Mouse (Mus musculus): ENCODE data around the gene Gapt. TPM values are rescaled to one million over a fixed set of nuclear protein-coding genes. Genes with fewer than 3 reads are reported as not detected.
A peak's percentile ranks its signal among the peaks of the same experiment; 100 is the strongest.
"Not testable (repeated sequence)": the region's sequence is repeated elsewhere in the genome, so short reads cannot be mapped to it uniquely, and the experiment has no call there.

The Gapt gene
- polyA plus RNA-seq, 1 experiment from 2014 or later = 0.10 TPM

DNA sequence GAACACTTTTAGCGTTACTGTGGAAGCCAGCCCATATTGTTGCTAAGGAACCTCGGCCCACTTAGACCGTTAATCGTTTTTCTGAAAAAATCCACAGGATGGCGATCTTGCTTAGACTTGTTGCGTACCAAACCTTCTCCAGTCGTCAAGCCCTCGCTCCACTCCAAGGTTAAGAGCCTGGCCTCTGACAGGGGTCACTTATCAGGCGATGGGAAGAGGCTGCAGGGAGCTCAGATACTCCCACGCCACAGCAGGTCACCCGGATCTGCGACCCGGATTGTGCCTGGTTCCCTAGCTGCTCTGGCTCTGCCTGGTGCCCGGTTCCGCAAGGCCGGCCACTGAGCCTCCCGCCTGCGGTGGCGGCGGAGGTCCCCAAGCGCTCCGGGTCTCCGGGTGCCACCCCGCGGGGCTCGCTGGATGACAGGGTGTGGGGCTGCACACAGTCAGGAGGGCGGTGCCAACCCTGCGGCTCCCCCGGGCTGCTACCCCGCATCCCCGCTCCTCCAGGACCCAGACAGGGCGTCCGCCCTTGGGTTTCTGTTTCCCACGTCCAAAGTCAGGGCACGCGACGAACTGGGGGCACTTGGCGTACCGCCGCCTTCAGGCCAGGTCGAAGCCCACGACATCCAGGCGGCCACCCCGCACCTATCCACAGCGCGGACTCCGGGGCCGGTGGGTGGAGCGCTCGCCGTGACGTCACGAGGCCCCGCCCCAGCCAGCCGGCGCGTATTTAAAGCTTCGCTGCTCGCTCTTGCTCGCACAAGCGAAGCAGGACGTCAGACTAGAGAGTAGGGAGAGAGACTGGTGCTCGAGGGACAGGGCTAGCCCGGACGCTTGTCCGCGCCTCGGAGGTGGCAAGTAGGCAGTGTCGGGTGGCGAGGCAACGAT lies 37.5 kb upstream of the Gapt start, which contains the start of gene Plk2:
Plk2 (plus strand) TSS at position 756 of the 888 bp plus-strand sequence.
- Histone ChIP-seq H3K4me2 (peak within 1 kb of the TSS; percentile 95), H3K36me3 (peaks cover 28% of the 10 kb centered on the region), H3K9me3 (0 out of 2 replicates have a peak, but pooled peaks cover 5% of the 10 kb centered on the region), H3K9ac (replicated peaks) (peak within 1 kb of the TSS; percentile 89), H3K4me1 (replicated peaks) (peaks cover 18% of the 10 kb centered on the region; the same call in 1 of the 2 replicates), H3K4me3 (replicated peaks) (peak within 1 kb of the TSS; percentile 73), H3K27ac (peak within 1 kb of the TSS; percentile 86), H3K27me3 (no peaks in the 10 kb centered on the region)
- peak; percentile 93 for ATAC-seq (ENCODE audit: insufficient number of reproducible peaks, insufficient read depth, low FRiP score, low TSS enrichment, low read depth)
- 1% methylated on average over 71 of the region's 71 CpGs for WGBS

DNA sequence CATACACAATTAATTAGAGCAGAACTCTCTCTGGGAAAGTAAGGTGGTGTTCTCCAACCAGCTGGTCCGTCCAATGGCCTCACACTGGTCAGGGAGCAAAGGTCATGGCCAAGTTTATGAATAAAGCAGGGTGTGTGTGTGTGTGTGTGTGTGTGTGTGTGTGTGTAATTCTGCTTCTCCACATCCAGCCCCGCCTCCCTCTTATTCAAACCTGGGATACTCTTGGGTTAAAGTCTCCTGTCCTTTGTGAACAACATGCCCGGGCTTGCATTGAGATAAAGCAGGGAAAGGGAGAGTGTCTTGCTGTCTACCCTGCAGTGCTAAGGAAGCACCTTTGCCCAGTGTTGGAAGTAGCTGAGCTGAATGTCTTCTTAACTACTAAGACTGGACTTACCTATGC lies 35.6 kb upstream of the Gapt start:
- no peak for ATAC-seq (ENCODE audit: insufficient number of reproducible peaks, insufficient read depth, low FRiP score, low TSS enrichment, low read depth)
- 47% methylated on average over 3 of the region's 3 CpGs for WGBS
- Histone ChIP-seq H3K9ac (replicated peaks) (no peak overlapping the region), H3K36me3 (peaks cover 9% of the 10 kb centered on the region), H3K27ac (no peak overlapping the region), H3K4me2 (no peak overlapping the region), H3K4me1 (replicated peaks) (peaks cover 13% of the 10 kb centered on the region; the same call in 1 of the 2 replicates), H3K27me3 (no peaks in the 10 kb centered on the region), H3K9me3 (no peaks in the 10 kb centered on the region), H3K4me3 (replicated peaks) (no peak overlapping the region)

DNA sequence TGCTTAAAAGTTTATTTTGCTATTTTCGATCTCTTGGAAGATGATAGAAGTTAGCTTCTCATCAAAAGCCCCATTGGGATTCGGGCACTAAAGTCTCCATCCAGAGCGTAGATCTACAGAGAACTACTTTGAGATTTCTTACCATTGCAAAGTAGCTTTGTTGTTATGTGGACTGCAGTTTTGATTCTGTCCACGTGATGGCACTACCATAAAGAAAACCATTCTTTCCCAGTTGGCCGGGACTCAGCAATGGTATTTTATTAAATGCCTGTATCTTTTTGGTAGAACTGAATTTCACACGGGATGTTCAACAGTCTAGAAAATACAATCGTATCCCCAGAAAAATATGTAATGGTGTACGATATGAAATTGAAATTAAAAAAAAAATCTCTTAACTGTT lies 35.2 kb upstream of the Gapt start:
- WGBS = 20% methylated on average over 8 of the region's 8 CpGs
- H3K27ac ChIP-seq = no peak overlapping the region

DNA sequence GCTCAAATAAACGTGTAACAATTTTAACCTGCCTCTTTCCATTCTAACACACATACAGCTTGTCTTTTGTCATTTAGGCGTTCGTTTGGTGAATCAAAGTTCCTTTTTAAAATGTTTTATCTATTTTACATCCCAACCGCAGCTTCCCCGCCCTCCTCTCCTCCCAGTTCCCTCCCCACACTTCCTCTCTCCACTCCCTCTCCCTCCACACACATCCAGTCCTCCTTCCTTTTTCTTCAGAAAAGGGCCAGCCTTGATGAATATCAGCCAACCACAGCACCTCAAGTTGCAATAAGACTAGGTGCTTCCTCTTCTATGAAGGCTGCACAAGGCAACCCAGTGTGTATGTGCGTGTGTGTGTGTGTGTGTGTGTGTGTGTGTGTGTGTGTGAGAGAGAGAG lies 27.5 kb upstream of the Gapt start:
- Histone ChIP-seq H3K27ac (no peak overlapping the region), H3K4me2 (no peak overlapping the region), H3K4me1 (replicated peaks) (no peaks in the 10 kb centered on the region), H3K9ac (replicated peaks) (no peak overlapping the region), H3K9me3 (no peaks in the 10 kb centered on the region), H3K4me3 (replicated peaks) (no peak overlapping the region), H3K36me3 (no peaks in the 10 kb centered on the region), H3K27me3 (no peaks in the 10 kb centered on the region)
- 71% methylated on average over 6 of the region's 6 CpGs for WGBS
- no peak for ATAC-seq (ENCODE audit: insufficient number of reproducible peaks, insufficient read depth, low FRiP score, low TSS enrichment, low read depth)

More for the DNA sequence above, 35.2 kb upstream of the Gapt start:
- no peak overlapping the region for H3K4me2 ChIP-seq
- peaks cover 7% of the 10 kb centered on the region; the same call in 1 of the 2 replicates for H3K36me3 ChIP-seq
- peaks cover 11% of the 10 kb centered on the region; the same call in 1 of the 2 replicates for H3K4me1 ChIP-seq (replicated peaks)
- H3K9ac ChIP-seq (replicated peaks) = no peak overlapping the region
- no peaks in the 10 kb centered on the region for H3K9me3 ChIP-seq
- ATAC-seq (ENCODE audit: insufficient number of reproducible peaks, insufficient read depth, low FRiP score, low TSS enrichment, low read depth) = no peak
- H3K4me3 ChIP-seq (replicated peaks) = no peak overlapping the region
- no peaks in the 10 kb centered on the region for H3K27me3 ChIP-seq

DNA sequence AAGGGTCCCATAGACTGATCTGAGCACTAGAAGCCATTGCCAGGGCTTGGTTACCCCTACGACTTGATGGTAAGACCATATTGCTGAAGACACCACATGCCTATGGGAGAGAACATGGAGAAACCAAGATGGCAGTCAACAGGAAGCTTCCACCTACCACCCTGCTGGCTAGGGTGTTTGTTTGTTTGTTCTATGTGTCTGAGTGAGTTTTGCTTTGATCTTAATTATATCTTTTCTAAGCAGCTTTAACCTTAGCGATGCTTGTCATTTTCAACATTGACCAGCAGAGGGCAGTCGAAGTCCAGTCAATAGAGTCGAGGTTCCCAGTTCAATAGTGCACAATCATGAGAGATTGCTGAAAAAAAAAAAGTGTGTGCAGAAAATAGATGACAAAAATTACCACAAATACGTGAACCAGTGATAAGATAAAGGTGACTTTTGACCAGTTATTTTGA lies 25.5 kb upstream of the Gapt start:
- Histone ChIP-seq H3K27ac (no peak overlapping the region), H3K4me3 (replicated peaks) (no peak overlapping the region), H3K4me1 (replicated peaks) (no peaks in the 10 kb centered on the region), H3K27me3 (no peaks in the 10 kb centered on the region), H3K9ac (replicated peaks) (no peak overlapping the region), H3K36me3 (no peaks in the 10 kb centered on the region), H3K9me3 (no peaks in the 10 kb centered on the region), H3K4me2 (no peak overlapping the region)
- no peak; the same call in 1 of the 2 replicates for ATAC-seq (ENCODE audit: insufficient number of reproducible peaks, insufficient read depth, low FRiP score, low TSS enrichment, low read depth)
- WGBS = 21% methylated on average over 5 of the region's 5 CpGs

DNA sequence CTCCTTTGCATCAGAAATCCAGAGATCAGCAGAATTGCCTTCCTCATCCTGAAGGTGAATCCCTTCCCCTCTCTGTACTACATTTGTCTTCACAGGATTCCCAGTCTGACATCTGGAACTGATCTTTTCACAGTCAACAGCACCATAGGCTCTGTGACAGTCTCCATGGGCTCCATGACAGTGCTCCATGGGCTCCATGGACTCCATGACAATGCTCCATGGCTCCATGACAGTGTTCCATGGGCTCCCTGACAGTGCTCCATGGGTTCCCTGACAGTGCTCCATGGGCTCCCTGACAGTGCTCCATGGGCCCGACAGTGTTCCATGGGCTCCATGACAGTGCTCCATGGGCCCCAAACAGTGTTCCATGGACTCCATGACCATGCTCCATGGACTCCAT lies 12.7 kb upstream of the Gapt start:
- Histone ChIP-seq H3K27ac (no peak overlapping the region), H3K4me1 (replicated peaks) (no peaks in the 10 kb centered on the region), H3K9ac (replicated peaks) (no peak overlapping the region), H3K4me2 (no peak overlapping the region), H3K4me3 (replicated peaks) (no peak overlapping the region), H3K9me3 (no peaks in the 10 kb centered on the region), H3K27me3 (no peaks in the 10 kb centered on the region), H3K36me3 (no peaks in the 10 kb centered on the region)
- 92% methylated on average over 1 of the region's 1 CpGs for WGBS
- no peak for ATAC-seq (ENCODE audit: insufficient number of reproducible peaks, insufficient read depth, low FRiP score, low TSS enrichment, low read depth)

DNA sequence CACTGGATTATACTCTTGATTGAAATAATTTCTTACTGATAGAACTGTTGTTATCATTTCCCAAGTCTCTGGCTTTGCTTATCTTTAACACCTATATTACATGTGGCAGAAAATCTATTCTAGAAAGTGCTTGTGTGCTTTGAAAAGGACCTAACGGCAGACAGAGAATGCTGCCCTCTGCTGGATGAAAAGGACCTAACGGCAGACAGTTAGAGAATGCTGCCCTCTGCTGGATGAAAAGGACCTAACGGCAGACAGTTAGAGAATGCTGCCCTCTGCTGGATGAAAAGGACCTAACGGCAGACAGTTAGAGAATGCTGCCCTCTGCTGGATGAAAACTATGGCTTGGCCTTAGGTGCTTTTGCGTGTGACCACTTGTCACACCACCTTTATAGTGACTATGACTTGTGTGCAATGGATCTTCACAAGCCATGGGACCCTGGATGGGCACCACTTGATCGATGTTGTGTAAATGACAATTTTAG lies 11.6 kb upstream of the Gapt start:
- H3K27me3 ChIP-seq; H3K36me3 ChIP-seq; H3K9ac ChIP-seq (replicated peaks); H3K4me1 ChIP-seq (replicated peaks); ATAC-seq (ENCODE audit: insufficient number of reproducible peaks, insufficient read depth, low FRiP score, low TSS enrichment, low read depth); H3K4me3 ChIP-seq (replicated peaks); H3K4me2 ChIP-seq; H3K27ac ChIP-seq; H3K9me3 ChIP-seq: not testable (repeated sequence)
- 60% methylated on average over 6 of the region's 6 CpGs for WGBS

DNA sequence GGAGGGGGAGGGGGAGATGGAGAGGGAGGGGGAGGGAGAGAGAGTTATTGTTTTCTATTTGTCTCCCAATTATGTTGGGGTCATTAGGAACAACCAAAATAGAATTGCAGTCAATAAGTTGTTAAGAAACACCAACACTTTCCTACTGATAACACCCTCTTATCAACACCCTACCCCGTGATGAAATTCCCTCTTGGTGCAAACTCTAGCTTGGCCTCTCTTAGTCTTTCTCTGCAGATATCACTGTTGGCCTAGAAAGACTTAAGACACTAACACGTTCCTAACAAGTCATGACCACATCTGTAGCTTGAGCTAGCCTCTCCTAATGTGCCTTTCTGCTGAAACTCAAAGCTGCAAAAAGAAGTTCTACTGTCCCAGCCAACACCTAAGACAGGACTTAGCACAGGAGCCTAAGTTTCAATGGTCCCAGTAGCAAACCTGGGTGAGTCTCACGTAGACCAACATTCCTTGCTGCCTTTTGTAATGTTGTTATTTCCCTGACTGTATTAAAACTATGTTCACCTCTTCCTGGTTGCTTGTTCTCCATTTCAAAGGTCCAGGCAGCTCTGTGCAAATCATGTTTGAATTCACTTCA lies 11.1 kb upstream of the Gapt start:
- Histone ChIP-seq H3K4me1 (replicated peaks) (no peaks in the 10 kb centered on the region), H3K9ac (replicated peaks) (no peak overlapping the region), H3K4me2 (no peak overlapping the region), H3K27ac (no peak overlapping the region), H3K27me3 (no peaks in the 10 kb centered on the region), H3K4me3 (replicated peaks) (no peak overlapping the region), H3K9me3 (no peaks in the 10 kb centered on the region), H3K36me3 (no peaks in the 10 kb centered on the region)
- WGBS = 88% methylated on average over 3 of the region's 3 CpGs
- no peak for ATAC-seq (ENCODE audit: insufficient number of reproducible peaks, insufficient read depth, low FRiP score, low TSS enrichment, low read depth)

DNA sequence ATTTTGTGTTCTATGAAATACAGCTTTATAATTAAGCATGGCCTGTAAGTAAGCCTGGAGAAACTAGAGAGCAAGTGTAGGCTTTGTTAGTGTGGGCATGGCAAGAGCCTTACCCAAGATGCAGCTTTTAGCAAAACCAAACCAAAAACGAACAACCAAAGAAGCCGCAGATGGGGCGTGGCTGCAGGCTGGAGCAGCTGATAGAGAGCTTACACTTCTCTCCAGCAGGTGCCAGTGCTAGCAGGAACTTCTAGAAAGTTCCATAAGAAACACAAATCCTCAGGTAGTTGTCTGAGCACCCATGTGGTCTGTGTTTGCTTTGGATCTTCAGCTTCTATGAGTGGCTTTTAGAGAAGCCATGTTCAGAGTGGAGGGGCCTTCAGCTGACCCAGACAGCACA lies 9.5 kb upstream of the Gapt start:
- H3K9ac ChIP-seq (replicated peaks) = no peak overlapping the region
- H3K36me3 ChIP-seq = no peaks in the 10 kb centered on the region
- ATAC-seq (ENCODE audit: insufficient number of reproducible peaks, insufficient read depth, low FRiP score, low TSS enrichment, low read depth) = no peak
- H3K9me3 ChIP-seq = no peaks in the 10 kb centered on the region
- H3K4me1 ChIP-seq (replicated peaks) = no peaks in the 10 kb centered on the region
- H3K4me3 ChIP-seq (replicated peaks) = no peak overlapping the region
- H3K27me3 ChIP-seq = no peaks in the 10 kb centered on the region
- H3K4me2 ChIP-seq = no peak overlapping the region
- WGBS = 88% methylated on average over 3 of the region's 3 CpGs
- no peak overlapping the region for H3K27ac ChIP-seq

DNA sequence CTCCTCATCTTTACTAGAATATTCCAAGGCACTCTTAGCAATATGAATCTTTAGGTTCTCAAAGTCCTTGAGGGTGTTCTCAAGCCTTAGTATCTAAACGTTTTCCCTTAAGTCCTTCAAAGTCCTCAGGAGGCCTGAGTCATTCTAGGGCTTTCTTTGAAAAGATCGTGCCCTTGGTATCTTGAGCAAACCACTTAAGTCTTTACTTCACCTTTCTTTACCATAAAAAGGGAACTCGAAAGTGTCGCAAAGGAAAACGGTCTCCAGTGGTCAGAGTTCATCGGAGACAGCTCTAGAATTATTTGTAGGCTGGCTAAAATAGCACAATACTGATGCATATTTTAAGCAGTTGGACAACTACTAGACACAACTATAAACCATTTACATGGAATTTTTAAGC lies 6.7 kb upstream of the Gapt start:
- Histone ChIP-seq H3K9me3 (no peaks in the 10 kb centered on the region), H3K4me1 (replicated peaks) (no peaks in the 10 kb centered on the region), H3K4me2 (no peak overlapping the region), H3K27ac (no peak overlapping the region), H3K4me3 (replicated peaks) (no peak overlapping the region), H3K27me3 (no peaks in the 10 kb centered on the region), H3K36me3 (no peaks in the 10 kb centered on the region), H3K9ac (replicated peaks) (no peak overlapping the region)
- no peak for ATAC-seq (ENCODE audit: insufficient number of reproducible peaks, insufficient read depth, low FRiP score, low TSS enrichment, low read depth)
- 81% methylated on average over 6 of the region's 6 CpGs for WGBS

DNA sequence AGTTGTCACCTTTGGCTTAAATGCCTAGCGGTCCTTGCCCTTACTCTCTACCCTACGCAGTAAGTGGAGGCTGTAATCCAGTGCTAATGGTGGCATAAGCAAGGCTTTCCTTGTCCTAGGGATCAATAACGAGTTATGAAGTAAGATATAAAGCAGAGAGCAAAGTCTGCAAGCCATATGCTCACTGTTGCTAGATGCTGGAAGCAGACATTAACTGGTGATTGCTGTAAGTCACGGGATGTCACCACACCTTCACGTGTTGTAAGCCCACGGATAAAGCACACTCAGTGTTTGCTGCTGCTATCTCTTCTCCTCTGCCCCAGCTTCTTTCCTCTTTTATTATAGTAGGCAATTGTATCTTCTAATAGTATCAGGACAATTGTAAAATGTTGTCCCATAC lies 5.9 kb downstream of the Gapt start:
- 77% methylated on average over 6 of the region's 6 CpGs for WGBS

More for the DNA sequence above, 5.9 kb downstream of the Gapt start:
- Histone ChIP-seq H3K9ac (replicated peaks) (no peak overlapping the region), H3K36me3 (no peaks in the 10 kb centered on the region), H3K4me2 (no peak overlapping the region), H3K9me3 (no peaks in the 10 kb centered on the region), H3K4me1 (replicated peaks) (peaks cover 6% of the 10 kb centered on the region; the same call in 1 of the 2 replicates), H3K27me3 (no peaks in the 10 kb centered on the region), H3K27ac (no peak overlapping the region), H3K4me3 (replicated peaks) (no peak overlapping the region)
- no peak for ATAC-seq (ENCODE audit: insufficient number of reproducible peaks, insufficient read depth, low FRiP score, low TSS enrichment, low read depth)
